Mouse (Mus musculus): Measurements from ENCODE around the gene Gli2. TPM values are rescaled to one million over a fixed set of nuclear protein-coding genes. Genes with fewer than 3 reads are reported as not detected.

Gene Gli2
- total and polyA plus RNA-seq, 2 experiments: 0.10 TPM; not detected in 1

GRCm38 (mm10) chr1:118940269-118940840 is 113.1 kb downstream of the Gli2 start:
- 67% methylated on average over 5 of the region's 5 CpGs for WGBS
- Histone ChIP-seq H3K4me1 (ENCODE audit: control insufficient read depth, insufficient read depth, low read length) (no peaks in the 10 kb centered on the region), H3K27ac (replicated peaks; ENCODE audit: insufficient read depth, low read depth, low read length) (no peak overlapping the region), H3K4me3 (ENCODE audit: insufficient read depth, low read depth, low read length) (no peak overlapping the region), H3K27me3 (ENCODE audit: control insufficient read depth, insufficient read depth, low read length) (no peaks in the 10 kb centered on the region), H3K9ac (ENCODE audit: low read depth, low read length) (no peak overlapping the region), H3K79me2 (ENCODE audit: control insufficient read depth, insufficient read depth, low read length) (no peaks in the 10 kb centered on the region), H3K36me3 (ENCODE audit: control insufficient read depth, insufficient read depth, low read length) (no peaks in the 10 kb centered on the region)
- no peak for DNase-seq (ENCODE audit: extremely low read depth, low read depth, low spot score)
- TF ChIP-seq CTCF (IDR thresholded peaks at IDR 0.05; ENCODE audit: low read depth, low read length) (no peak), POLR2A (IDR thresholded peaks at IDR 0.05; ENCODE audit: extremely low read depth, insufficient read depth, low read length) (no peak)

GRCm38 (mm10) chr1:118938206-118938605 is 115.2 kb downstream of the Gli2 start:
- Histone ChIP-seq H3K27me3 (ENCODE audit: control insufficient read depth, insufficient read depth, low read length) (no peaks in the 10 kb centered on the region), H3K79me2 (ENCODE audit: control insufficient read depth, insufficient read depth, low read length) (no peaks in the 10 kb centered on the region), H3K27ac (replicated peaks; ENCODE audit: insufficient read depth, low read depth, low read length) (no peak overlapping the region), H3K4me3 (ENCODE audit: insufficient read depth, low read depth, low read length) (no peak overlapping the region), H3K9ac (ENCODE audit: low read depth, low read length) (no peak overlapping the region), H3K36me3 (ENCODE audit: control insufficient read depth, insufficient read depth, low read length) (no peaks in the 10 kb centered on the region), H3K4me1 (ENCODE audit: control insufficient read depth, insufficient read depth, low read length) (no peaks in the 10 kb centered on the region)
- WGBS: 74% methylated on average over 4 of the region's 4 CpGs
- TF ChIP-seq POLR2A (IDR thresholded peaks at IDR 0.05; ENCODE audit: extremely low read depth, insufficient read depth, low read length) (no peak), CTCF (IDR thresholded peaks at IDR 0.05; ENCODE audit: low read depth, low read length) (no peak)
- no peak for DNase-seq (ENCODE audit: extremely low read depth, low read depth, low spot score)

GRCm38 (mm10) chr1:118936108-118936507 is 117.3 kb downstream of the Gli2 start:
- DNase-seq (ENCODE audit: extremely low read depth, low read depth, low spot score): no peak
- Histone ChIP-seq H3K9ac (ENCODE audit: low read depth, low read length) (no peak overlapping the region), H3K27me3 (ENCODE audit: control insufficient read depth, insufficient read depth, low read length) (no peaks in the 10 kb centered on the region), H3K36me3 (ENCODE audit: control insufficient read depth, insufficient read depth, low read length) (no peaks in the 10 kb centered on the region), H3K4me1 (ENCODE audit: control insufficient read depth, insufficient read depth, low read length) (no peaks in the 10 kb centered on the region), H3K4me3 (ENCODE audit: insufficient read depth, low read depth, low read length) (no peak overlapping the region), H3K27ac (replicated peaks; ENCODE audit: insufficient read depth, low read depth, low read length) (no peak overlapping the region), H3K79me2 (ENCODE audit: control insufficient read depth, insufficient read depth, low read length) (no peaks in the 10 kb centered on the region)
- 62% methylated on average over 4 of the region's 4 CpGs for WGBS
- TF ChIP-seq POLR2A (IDR thresholded peaks at IDR 0.05; ENCODE audit: extremely low read depth, insufficient read depth, low read length): no peak
- no peak for TF ChIP-seq CTCF (IDR thresholded peaks at IDR 0.05; ENCODE audit: low read depth, low read length)

- TF ChIP-seq CTCF (IDR thresholded peaks at IDR 0.05; ENCODE audit: low read depth, low read length) (no peak), POLR2A (IDR thresholded peaks at IDR 0.05; ENCODE audit: extremely low read depth, insufficient read depth, low read length) (no peak)
- H3K36me3 ChIP-seq (ENCODE audit: control insufficient read depth, insufficient read depth, low read length): no peaks in the 10 kb centered on the region
- DNase-seq (ENCODE audit: extremely low read depth, low read depth, low spot score): no peak
- H3K9ac ChIP-seq (ENCODE audit: low read depth, low read length): no peak overlapping the region
- H3K27me3 ChIP-seq (ENCODE audit: control insufficient read depth, insufficient read depth, low read length): no peaks in the 10 kb centered on the region
- 75% methylated on average over 6 of the region's 6 CpGs for WGBS
- H3K27ac ChIP-seq (replicated peaks; ENCODE audit: insufficient read depth, low read depth, low read length): no peak overlapping the region
- no peaks in the 10 kb centered on the region for H3K79me2 ChIP-seq (ENCODE audit: control insufficient read depth, insufficient read depth, low read length)
- no peak overlapping the region for H3K4me3 ChIP-seq (ENCODE audit: insufficient read depth, low read depth, low read length)
- no peaks in the 10 kb centered on the region for H3K4me1 ChIP-seq (ENCODE audit: control insufficient read depth, insufficient read depth, low read length)
Measured at GRCm38 (mm10) chr1:118935518-118935917, 117.9 kb downstream of the Gli2 start.

- H3K4me3 ChIP-seq (ENCODE audit: insufficient read depth, low read depth, low read length): no peak overlapping the region
- no peak for DNase-seq (ENCODE audit: extremely low read depth, low read depth, low spot score)
- H3K27me3 ChIP-seq (ENCODE audit: control insufficient read depth, insufficient read depth, low read length): no peaks in the 10 kb centered on the region
- no peaks in the 10 kb centered on the region for H3K4me1 ChIP-seq (ENCODE audit: control insufficient read depth, insufficient read depth, low read length)
- no peak for TF ChIP-seq CTCF (IDR thresholded peaks at IDR 0.05; ENCODE audit: low read depth, low read length)
- no peak for TF ChIP-seq POLR2A (IDR thresholded peaks at IDR 0.05; ENCODE audit: extremely low read depth, insufficient read depth, low read length)
- no peak overlapping the region for H3K9ac ChIP-seq (ENCODE audit: low read depth, low read length)
- no peak overlapping the region for H3K27ac ChIP-seq (replicated peaks; ENCODE audit: insufficient read depth, low read depth, low read length)
- 91% methylated on average over 5 of the region's 5 CpGs for WGBS
- no peaks in the 10 kb centered on the region for H3K79me2 ChIP-seq (ENCODE audit: control insufficient read depth, insufficient read depth, low read length)
- H3K36me3 ChIP-seq (ENCODE audit: control insufficient read depth, insufficient read depth, low read length): no peaks in the 10 kb centered on the region
Measured at GRCm38 (mm10) chr1:118932167-118932566, 121.3 kb downstream of the Gli2 start.

- no peaks in the 10 kb centered on the region for H3K27me3 ChIP-seq (ENCODE audit: control insufficient read depth, insufficient read depth, low read length)
- no peaks in the 10 kb centered on the region for H3K4me1 ChIP-seq (ENCODE audit: control insufficient read depth, insufficient read depth, low read length)
- H3K27ac ChIP-seq (replicated peaks; ENCODE audit: insufficient read depth, low read depth, low read length): no peak overlapping the region
- no peaks in the 10 kb centered on the region for H3K79me2 ChIP-seq (ENCODE audit: control insufficient read depth, insufficient read depth, low read length)
- H3K4me3 ChIP-seq (ENCODE audit: insufficient read depth, low read depth, low read length): no peak overlapping the region
- TF ChIP-seq CTCF (IDR thresholded peaks at IDR 0.05; ENCODE audit: low read depth, low read length): no peak
- TF ChIP-seq POLR2A (IDR thresholded peaks at IDR 0.05; ENCODE audit: extremely low read depth, insufficient read depth, low read length): no peak
- 63% methylated on average over 12 of the region's 12 CpGs for whole genome bisulfite sequencing
- no peaks in the 10 kb centered on the region for H3K36me3 ChIP-seq (ENCODE audit: control insufficient read depth, insufficient read depth, low read length)
- no peak overlapping the region for H3K9ac ChIP-seq (ENCODE audit: low read depth, low read length)
- DNase-seq (ENCODE audit: extremely low read depth, low read depth, low spot score): no peak
Measured at GRCm38 (mm10) chr1:118927543-118928354, 125.7 kb downstream of the Gli2 start.

All from liver, adult 2 months (tissue).